Mouse (Mus musculus): ENCODE data around the gene Pdhb. TPM values are rescaled to one million over a fixed set of nuclear protein-coding genes. Genes with fewer than 3 reads are reported as not detected.
A peak's percentile ranks its signal among the peaks of the same experiment; 100 is the strongest.

The Pdhb gene
- polyA plus RNA-seq, 2 experiments from 2014 or later: 117 to 121 TPM

DNA sequence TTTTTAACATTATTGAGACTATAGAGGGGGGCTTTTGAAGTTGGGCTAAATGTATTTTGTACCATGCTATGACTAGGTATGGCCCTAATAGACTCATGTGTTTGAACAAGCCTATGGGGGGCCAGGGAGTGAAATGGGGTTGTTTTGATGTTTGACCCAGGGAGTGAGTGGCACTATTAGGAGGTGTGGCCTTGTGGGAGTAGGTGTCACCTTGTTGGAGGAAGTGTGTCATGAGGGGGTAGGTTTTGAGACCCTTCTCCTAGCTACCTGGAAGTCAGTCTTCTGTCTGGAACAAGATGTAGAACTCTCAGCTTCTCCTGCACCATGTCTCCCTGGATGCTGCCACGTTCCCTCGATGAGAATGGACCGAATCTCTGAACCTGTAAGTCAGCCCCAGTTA, 17.7 kb upstream of the Pdhb start:
- ATAC-seq: no peak

DNA sequence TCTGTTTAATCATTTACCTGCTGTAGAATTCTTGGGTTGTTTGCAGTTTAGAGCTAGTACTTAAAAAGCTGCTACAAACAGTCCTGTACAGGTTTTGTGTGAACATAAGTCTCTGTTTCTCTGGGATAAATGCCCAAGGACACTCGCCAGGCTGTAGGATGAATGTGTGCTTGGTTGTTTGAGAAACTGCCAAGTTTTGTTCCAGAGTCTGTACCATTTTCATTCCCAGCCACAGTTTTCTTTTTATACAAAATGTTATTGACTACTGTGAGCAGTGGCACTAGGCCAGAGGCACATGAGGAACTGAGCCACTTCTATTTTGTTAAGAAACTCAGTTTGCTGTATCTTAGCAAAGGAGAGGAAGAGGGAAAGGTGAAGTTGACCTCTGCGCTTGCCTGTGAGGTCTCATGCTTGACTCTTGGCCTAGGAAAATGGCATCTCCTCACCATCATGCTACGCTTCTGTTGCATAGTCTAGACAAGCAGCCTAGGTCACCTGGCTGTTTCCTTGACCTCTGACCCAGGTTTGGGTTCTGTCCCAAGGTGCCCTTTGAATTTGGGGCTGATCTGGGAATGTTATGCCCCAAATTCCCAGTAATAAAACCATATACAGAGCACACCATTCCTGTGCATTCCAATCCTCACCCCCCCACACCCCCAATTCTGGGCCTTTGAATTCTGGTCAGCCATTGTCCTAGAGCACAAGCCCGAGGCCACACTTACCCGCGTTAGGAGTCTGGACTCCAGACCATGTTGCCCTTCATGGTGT, 13.6 kb upstream of the Pdhb start:
- no peak for ATAC-seq

DNA sequence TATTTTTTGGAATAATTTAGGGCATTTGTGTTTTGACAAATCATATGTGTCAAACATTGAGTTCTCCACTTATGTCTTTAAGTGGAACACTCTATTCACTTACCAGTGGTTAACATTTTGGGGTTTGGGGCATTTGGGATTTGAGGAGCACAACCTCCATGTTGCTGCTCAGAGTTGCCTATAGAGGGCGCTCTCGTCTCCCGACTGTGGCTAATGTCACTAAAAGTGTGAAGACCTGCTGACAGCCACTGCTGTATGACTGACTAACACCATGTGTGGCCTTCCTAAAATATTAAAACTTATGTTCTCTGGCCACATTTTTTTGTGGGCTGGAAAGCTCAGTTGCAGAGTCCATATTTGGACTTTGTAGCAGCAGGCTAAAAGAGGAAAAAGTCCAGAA, 10.5 kb upstream of the Pdhb start:
- ATAC-seq: no peak

DNA sequence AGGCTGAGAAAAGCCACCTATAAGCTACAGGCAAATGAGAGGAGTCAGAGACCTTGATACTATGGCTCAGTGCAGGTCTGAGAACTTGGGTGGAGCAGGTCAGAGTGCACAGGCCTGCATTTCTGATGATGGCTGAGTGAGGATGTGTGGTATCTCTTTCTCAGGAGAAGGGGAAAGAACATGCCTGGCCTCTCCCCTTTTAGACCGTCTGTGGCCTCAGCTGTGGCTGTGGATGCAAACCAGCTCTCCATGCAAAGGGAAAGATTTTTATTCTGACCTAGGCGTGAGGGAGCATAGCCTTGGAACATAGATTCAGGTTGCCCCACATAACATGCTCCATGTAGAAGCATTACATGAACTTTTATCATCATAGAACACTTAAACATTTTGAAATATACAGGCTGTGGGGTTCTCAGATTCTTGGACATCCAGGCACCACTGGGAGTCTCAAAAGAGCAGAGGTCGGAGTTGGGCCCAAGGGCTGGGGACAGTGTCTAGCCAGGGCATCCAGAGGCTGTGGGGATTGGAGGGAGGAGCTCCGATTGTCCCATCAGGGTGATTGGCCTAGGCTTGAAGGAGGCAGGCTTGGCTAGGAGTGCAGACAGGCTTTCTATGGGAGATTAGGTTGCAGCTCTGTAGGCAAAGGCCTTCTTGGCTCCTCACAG, 7.7 kb upstream of the Pdhb start:
- ATAC-seq: no peak

GRCm38 (mm10) chr14:8176251-8176650, 3.4 kb upstream of the Pdhb start:
- ATAC-seq: no peak

DNA sequence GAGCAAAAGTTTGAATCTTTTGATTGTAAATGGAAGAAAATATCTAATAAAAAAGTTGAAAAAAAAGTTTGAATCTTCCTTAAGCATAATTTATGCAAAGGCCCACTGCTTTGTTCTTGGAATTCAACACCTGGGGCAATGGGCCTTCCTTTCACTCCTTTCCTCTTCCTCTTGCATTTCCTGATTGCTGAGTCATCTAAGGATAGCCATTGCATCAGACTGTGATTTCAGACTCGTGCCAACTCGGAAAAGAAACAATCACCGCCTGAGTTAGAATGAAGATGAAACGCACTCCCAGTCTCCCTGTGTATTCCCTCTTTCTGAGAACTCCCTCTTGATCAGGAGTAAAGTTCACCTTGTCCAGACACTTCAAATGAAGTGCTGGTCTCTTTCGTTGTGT, 1.8 kb upstream of the Pdhb start:
- no peak for ATAC-seq

DNA sequence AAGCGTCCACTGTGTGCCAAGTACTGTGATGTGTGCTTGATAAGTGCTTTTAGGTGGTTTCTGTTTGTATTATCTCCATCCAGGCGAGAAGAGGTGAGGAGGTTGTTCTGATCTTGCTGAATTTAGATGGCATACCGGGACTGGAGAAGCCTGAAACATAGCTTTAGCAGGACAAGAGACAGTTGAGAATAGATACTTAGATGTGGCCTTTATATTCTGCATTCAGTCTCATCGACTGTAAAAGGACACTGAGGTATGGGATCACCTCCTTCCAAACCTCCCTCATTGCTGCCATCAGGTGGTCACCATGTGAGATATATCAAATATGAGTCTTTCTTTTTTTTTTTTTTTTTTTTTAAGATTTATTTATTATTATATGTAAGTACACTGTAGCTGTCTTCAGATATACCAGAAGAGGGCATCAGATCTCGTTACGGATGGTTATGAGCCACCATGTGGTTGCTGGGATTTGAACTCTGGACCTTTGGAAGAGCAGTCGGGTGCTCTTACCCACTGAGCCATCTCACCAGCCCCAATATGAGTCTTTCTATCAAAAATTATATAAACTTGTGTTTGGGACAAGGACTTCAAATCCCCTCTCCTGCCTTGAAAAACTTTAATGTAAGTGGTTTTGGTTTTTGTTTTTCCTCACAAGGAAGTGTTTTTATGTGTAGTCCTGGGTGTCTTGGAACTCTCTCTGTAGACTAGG, 871 bp upstream of the Pdhb start:
- ATAC-seq: peak; percentile 22

- no peak for ATAC-seq
Measured at GRCm38 (mm10) chr14:8164463-8164862, 8.4 kb downstream of the Pdhb start.

DNA sequence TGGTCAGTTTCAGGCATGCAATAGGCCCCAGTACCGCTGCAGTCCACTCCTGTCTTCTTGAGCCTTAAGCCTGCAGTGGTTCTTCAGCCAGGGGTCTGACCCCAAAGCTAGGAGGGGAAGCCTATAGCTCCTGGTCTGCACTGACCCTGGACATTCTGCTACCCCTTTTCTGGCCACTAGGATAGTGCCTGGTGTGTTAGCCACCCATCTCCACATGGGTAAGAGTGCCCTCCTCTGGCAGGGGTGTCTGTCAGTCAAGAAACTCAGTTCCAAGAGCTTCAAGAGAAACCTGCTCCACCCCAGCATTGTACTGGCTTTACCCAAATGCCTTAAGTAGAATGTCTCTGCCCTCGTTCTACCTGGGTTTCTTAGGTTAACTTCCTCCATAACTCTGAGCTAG, 11.0 kb downstream of the Pdhb start:
- ATAC-seq: no peak

GRCm38 (mm10) chr14:8159141-8159540, 13.7 kb downstream of the Pdhb start:
- ATAC-seq: no peak

DNA sequence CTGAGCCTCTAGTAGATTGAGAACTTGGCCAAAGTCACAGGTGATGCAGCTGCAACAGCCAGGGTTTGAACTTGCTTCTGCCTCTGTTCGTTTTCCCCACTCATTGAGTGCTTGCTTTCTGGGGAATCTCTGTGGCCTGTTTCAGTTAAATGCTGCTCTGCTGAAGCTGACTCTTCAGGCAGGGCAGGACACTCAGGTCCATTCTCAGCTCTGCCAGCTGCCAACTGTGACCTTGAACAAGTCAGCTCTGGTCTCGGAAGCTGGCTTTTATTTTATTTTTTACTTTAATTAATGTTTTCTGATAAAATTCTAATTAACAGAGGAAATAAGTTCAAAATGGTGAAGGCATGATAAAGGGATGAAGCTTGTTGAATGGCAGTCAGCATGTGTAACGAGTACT, 14.1 kb downstream of the Pdhb start:
- no peak for ATAC-seq

- ATAC-seq: peak; percentile 46
Measured at GRCm38 (mm10) chr14:8156947-8157346, 15.9 kb downstream of the Pdhb start.

DNA sequence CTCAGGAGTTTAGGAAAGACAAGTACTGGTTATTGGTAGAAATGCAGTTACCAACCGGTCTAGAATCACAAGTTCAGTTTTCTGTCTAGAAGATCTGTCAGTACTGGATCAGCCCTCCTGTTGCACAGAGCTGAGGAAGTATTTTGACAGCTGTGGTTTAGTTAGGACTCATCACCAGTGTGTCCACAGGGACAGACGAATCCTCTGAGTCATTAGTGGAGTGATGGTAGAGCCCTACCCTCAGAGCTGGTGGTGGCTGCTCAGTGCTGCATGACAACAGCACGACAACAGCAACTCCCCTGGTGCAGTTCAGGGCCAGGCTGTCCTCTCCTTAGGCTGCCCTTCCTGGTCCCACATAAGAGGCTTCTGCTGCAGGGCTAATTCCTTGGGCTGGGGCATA, 18.8 kb downstream of the Pdhb start:
- no peak for ATAC-seq

- no peak for ATAC-seq
Measured at GRCm38 (mm10) chr14:8151757-8152156, 21.1 kb downstream of the Pdhb start.

DNA sequence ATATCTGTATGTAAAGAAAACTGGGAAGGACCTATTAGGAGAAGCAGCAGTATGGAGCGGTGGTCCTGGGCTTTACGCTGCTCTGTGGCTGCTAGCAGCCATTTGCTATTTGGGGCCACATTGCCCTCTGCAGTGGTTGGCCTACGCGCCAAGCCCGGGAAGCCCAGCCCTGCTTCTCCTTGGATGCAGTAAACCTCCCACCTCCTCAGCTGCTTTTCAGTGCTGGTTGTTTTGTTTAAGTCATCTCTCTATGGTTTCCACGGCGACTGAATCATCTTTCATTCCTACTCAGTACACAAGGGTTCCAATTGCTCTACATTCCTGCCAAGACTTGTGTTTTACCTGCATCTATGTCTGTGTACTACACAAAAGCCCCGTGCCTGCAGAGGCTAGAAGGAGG, 24.0 kb downstream of the Pdhb start:
- ATAC-seq: no peak

DNA sequence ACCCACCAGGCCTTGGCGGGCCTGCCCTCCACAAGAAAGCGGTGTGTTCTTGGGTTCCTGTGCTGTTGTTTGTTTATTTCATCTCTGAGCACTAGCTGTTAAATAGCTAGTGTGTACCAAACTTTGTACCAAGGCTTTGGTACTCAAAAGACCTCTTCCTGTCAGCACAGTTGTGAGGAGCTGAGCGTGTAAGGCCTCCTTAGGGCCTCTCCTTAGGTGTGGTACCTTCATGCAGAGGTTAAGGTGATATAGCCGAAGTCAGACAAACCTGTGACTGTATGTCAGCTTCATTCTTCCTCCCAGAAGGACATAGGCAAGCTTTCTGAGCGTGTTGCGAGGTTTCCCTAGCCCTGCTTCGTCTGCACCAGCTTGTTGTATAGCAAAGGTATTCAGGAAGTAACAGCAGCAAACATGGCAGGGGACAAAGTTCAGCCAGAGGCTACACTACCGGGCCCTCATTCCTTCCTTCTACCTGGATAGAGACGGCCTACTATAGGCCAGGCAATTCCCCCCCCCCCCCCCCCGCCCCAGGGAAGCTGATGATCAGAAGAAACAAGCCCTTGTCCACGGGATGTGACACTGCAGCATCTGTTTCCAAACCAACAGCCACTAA, 26.1 kb downstream of the Pdhb start:
- ATAC-seq: no peak

GRCm38 (mm10) chr14:8145594-8146558, 26.9 kb downstream of the Pdhb start:
- ATAC-seq: no peak

GRCm38 (mm10) chr14:8141131-8141530, 31.7 kb downstream of the Pdhb start:
- no peak for ATAC-seq

DNA sequence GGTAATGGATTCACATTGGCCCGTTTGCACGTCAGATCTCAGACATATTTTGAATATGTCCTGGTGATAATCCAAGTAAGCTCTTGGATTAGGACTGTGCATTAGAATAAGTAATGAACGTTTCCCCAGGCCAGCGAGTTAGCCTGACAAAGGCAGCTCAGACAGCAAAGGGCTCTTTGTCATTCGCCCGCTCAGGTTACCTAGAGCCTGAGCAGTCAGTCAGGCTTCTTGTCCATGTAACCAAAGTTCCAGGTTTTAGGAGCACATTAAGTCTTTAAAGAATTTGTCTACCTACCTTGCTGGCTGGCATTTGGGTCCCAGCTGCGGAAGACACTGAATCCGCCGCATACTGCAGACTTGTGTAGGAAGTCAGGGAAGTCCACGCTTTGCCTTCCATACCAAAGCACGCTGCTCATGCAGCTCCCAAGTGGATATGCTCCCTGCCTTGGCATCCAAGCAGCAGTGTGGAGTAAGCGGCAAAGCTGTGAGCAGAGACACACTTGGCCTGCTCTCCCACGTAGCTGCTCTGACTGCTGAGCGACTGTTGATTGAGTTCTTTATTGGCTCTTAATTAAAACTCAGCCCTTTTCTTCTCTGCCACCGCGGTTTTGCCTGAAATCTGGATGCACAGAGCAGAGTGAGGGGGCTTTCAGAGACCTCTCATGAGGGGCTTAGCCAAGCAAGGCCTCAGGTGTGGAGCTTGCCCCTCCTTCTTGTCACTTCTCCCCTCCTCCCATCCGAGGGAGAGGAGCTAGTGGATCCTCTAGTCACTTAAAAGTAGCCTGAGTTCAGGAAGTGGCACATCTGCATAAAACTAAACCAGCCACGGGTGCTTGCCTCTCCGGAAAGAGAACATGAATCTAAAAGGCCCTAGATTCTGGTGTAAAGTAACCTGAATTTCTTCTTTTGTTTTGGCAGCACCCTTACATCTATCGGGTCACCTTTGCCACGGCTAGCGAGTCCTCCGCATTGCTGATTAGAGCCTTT, 32.8 kb downstream of the Pdhb start:
- ATAC-seq: no peak

- ATAC-seq: no peak
Measured at GRCm38 (mm10) chr14:8135130-8135529, 37.7 kb downstream of the Pdhb start.

DNA sequence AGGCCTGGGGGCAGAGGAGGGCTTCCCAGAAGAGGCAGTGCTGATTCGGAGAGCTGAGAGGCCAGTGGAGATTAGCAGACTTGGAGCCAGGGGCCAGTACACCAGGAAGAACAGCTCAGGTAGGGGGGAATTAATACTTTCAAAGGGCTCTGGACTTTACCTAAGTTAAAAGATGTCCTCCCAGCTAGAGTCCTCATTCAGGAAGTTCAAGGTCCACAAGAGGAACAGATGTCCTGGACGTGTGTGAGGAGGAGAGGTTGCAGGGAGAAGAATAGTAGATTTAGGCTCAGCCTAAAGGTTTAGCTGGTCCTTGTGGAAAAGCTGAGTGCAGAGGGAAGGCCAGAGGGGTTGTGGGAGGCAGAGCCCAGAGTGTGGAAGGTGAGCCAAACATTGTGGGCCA, 38.6 kb downstream of the Pdhb start:
- ATAC-seq: no peak
